Mouse (Mus musculus) olfactory bulb, adult 2 months (tissue): ENCODE data around the gene Adgrf4.

Source experiments
- CTCF ChIP-seq: fragments of 200-500 bp; IDR thresholded peaks from 2 replicates; pipeline ENCODE4 v1.5.1; 2012; ENCODE audit warnings: low read depth, mild to moderate bottlenecking, low read length, moderate library complexity; ENCODE audit not compliant: insufficient read depth
- POLR2A ChIP-seq: fragments of 200-500 bp; IDR thresholded peaks from 2 replicates; pipeline ENCODE4 v1.6.1; 2012; ENCODE audit warnings: mild to moderate bottlenecking, low read depth, low read length, moderate library complexity; ENCODE audit not compliant: insufficient read depth

- TF ChIP-seq CTCF (no peak), POLR2A (no peak)
Observed at GRCm38 (mm10) chr17:42738794-42739193, 46.7 kb upstream of the Adgrf4 start.
